Mouse (Mus musculus): ENCODE data around the gene Hist2h2bb.
"Not testable (repeated sequence)": the region's sequence is repeated elsewhere in the genome, so short reads cannot be mapped to it uniquely, and the experiment has no call there.

Gene Hist2h2bb

DNA sequence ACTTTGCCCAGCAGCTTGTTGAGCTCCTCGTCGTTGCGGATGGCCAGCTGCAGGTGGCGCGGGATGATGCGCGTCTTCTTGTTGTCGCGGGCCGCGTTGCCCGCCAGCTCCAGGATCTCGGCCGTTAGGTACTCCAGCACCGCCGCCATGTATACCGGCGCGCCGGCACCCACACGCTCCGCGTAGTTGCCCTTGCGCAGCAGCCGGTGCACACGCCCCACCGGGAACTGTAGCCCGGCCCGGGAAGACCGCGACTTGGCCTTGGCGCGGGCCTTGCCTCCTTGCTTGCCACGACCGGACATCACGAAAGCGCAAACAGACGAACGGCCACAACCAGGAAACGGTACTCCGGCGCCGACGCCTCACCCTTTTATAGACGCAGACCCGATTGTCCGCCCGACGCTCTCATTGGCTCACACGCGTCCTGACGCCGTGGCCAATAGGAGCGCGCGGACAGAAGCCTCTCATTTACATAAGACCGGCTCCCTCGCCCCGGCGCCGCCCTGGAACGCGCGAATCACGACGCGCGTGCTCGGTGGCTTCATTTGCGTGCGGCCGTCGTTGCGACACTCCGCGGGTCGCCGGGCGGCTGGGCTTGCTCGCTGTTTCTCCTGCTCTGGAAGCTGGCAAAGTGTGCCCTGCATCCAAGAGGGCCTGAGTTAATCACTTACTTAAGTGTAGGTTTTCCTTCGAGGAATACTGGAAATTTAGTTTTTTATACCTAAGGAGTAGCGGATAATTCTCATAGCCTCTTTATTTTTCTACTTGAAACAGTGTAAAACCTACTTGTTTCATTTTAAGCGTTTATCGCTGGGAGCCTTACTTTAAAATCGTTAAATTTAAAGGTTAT, 29.4 kb upstream of the Hist2h2bb start, which contains the start of gene Hist2h2aa2:
Hist2h2aa2 (minus strand) TSS at position 328 of the 850 bp plus-strand sequence.
- peak; percentile 48 for DNase-seq (ENCODE audit: low read depth, low spot score)

DNA sequence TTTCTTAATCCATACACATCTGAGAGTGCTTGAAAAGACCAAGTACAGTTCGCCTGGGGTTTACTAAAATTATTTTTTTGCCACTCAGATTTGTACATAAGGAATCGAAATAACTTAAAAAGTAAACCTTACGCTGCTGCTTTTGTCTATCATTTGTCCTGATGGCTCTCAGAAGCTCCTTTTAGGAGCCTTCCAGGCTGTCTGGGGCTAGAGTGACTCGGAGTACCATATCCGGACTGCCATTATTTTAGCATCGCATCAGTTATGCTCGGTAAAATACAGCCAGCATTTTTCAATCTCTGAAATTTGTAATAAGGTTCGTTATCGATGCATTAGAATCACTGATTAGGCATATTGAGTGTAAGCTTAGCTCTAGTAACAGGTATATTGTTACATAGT, 28.8 kb upstream of the Hist2h2bb start:
- DNase-seq (ENCODE audit: low read depth, low spot score), result no peak

DNA sequence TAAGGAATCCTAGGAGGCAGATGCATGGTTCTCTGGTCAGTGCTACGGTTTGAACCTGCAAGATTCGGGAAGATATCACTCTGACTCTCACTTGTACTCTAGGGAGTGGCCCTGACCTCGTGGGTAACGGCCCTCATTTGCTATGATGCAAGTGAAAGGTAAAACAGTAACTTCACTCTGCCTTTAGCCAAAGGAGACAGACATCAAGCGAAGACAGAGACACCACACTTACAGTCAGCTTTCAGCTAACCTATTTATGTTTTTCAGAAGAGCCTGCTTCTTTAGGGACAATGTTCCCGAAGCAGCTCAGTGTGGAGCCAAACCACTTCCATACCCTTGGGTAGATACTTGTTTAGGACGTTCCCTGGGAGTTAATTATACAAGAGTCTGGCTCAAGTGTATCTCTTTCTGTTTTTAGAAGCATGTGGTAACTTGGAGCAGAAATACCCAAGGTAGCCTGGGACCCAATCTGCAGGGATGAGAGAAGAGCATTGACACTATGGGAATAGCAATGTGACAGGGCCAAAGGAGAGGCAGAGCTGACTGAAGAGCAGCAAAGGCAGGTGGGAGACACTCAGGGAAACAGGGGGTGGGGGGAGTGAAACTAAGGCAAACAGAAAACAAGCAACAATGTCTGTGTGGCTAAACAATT, 25.5 kb upstream of the Hist2h2bb start:
- no peak for DNase-seq (ENCODE audit: low read depth, low spot score)

DNA sequence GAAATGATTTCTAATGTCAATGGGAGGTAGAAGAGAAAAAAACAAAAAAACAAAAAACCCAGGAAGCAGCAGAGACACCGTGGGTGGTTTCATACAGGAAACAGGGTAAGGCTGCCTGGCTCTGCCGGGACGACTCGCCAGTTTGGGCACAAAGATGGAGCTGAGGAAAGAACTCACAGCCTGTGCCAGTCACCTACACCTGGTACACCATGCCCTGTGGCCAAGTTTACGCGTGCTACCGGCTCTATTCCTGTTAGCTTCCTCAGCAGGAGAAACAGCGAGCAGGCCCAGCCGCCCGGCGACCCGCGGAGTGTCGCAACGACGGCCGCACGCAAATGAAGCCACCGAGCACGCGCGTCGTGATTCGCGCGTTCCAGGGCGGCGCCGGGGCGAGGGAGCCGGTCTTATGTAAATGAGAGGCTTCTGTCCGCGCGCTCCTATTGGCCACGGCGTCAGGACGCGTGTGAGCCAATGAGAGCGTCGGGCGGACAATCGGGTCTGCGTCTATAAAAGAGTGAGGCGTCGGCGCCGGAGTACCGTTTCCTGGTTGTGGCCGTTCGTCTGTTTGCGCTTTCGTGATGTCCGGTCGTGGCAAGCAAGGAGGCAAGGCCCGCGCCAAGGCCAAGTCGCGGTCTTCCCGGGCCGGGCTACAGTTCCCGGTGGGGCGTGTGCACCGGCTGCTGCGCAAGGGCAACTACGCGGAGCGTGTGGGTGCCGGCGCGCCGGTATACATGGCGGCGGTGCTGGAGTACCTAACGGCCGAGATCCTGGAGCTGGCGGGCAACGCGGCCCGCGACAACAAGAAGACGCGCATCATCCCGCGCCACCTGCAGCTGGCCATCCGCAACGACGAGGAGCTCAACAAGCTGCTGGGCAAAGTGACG, 24.3 kb upstream of the Hist2h2bb start, which contains the start of gene Hist2h2aa1:
Hist2h2aa1 (plus strand) TSS at position 495 of the 884 bp plus-strand sequence.
- peak; percentile 41 for DNase-seq (ENCODE audit: low read depth, low spot score)

DNA sequence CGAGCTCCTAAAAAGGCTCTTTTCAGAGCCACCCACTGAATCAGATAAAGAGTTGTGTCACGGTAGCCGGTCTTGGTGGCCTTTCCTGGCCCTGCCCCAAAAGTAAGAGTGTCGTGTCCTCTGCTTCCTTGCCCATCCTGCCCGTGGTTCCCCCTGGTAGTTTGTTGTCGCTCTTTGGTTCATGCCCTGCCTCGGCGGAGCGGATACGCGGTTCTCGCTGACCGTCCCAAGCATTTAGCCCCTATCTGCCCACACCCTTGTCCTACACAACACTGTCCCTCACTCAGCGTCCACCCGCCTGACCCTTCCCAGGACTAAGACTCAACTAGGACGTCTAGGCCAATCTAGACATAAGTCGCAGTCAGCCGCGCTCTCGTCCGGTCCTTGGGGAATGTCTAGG, 23.5 kb upstream of the Hist2h2bb start:
- not testable (repeated sequence) for DNase-seq (ENCODE audit: low read depth, low spot score)

- DNase-seq (ENCODE audit: low read depth, low spot score), result not testable (repeated sequence)
Observed at GRCm38 (mm10) chr3:96246427-96246856, 23.1 kb upstream of the Hist2h2bb start, which contains the start of gene Hist2h3c1. Gene Hist2h3c1, plus strand, starts transcription at chr3:96246685.

DNA sequence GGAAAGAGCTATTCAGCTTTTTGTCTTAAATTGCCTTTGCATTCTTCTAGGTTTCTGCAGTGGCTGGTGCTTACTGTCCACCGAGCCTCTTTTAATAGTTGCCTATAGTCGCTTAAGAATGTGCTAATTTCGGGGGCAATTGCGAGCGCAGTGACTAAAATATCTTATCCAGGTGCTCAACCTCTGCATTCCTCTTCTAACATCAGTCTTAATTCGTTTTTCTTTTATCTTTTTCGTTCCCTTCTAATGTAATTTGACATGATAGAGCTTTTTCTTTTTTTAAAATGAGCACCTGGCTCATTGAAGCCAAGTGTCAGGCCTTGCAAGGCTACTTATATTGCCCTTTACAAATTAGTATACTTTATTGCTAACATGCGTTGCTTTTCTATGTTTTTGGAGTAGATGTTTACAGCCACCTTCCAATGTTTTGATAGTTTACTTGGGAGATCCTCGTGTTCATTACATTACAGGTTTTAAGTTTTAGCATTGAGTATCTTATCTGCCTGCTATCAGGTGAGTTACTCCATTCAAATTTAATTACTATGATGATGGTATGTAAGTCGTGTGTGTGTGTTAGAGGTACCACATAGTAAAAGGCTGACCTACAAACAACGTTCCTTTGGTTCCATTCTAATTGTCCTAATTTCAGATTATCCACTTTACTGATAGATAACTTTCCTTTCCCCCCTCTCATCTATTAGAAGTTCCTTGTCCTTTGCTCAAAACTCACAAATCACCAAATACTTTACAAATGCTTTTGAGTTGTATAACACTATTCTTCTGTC, 22.0 kb upstream of the Hist2h2bb start:
- DNase-seq (ENCODE audit: low read depth, low spot score), result no peak

DNA sequence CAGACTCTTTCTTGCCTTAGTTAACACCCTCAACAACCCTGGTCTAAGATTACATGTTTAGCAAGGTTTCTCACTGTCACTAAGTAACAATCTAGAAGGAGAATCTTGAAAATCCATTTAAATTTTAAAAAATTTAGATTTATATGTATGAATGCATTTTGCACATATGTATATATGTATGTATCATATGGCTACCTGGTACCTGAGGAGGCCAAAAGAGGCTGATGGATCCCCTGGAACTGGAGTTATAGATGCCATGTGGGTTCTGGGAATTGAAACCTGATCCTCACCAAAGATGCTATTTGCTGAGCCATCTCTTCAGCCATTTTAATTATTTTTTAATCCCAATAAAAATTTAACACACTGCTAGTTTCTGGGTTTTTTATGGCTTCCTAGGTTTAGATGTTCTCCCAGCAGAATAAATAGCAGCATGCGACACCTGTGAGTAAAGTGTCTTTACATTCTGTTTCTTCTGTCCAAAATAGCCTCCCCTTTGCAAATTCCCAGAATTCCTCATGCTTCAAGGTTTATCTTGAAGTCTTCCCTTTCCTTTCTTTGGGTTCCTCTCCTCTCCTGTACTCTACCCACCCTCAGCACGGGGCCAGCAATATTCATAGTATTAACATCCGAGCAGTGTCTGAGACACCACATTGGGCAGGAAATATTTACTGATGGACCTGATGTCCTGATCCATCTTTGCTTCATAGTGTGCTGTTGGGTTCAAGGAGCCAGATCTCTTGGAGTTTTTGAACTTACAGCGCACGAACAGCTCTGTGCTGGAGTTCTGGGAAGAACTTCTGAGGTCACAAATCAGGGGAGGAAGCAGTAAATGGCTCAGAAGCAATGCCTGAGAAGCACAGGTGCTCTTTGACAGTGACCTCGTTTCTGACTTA, 21.2 kb upstream of the Hist2h2bb start:
- DNase-seq (ENCODE audit: low read depth, low spot score), result no peak

- no peak for DNase-seq (ENCODE audit: low read depth, low spot score)
Observed at GRCm38 (mm10) chr3:96249034-96249345, 20.6 kb upstream of the Hist2h2bb start.

- no peak for DNase-seq (ENCODE audit: low read depth, low spot score)
Observed at GRCm38 (mm10) chr3:96250890-96251289, 18.7 kb upstream of the Hist2h2bb start.

DNA sequence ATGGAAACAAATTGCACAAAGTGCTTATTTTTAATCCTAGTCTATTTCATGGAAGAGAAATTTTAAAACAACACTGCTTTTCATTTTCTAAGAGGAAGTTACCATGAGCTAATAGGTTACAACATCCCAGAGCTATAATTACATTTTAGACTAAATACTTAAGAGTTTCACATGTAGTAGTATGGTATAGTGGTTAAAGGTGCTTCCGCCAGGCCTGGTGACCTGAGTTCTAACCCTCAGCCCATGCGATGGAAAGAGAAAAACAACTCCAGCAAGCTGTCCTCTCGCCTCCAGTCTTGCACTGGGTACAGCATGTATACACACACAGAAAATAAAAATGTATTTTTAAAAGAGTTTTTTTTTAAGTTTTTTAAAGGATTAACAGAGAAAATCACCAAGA, 17.8 kb upstream of the Hist2h2bb start:
- DNase-seq (ENCODE audit: low read depth, low spot score), result no peak

DNA sequence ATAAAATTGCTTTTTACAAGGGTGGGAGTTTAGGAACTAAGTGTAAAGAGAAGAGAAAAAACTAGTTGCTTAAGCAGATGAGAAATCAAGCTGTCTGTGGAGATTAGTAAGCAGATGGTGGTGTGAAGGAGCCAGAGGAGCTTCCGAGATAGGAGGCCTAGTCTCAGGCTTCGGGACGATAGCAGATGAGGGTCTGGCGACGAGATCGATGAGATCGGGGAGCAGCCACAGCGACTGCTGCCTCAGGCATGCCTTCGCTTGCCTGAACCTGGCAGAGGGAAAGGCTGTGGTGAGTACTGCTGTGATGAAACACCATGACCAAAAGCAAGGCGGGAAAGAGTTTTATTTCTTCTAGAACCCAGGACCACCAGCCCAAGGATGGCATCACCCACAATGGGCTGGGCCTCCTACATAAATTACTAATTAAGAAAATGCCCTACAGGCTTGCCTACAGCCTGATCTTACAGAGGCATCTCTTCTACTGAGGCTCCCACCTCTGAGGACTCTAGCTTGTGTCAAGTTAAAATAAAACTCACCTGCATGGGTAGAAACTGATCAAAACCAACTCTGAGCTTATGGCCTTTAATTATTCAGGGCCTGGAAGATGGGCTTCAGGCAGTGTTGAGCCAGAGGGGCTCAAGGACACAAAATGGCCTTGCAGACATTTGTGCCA, 14.7 kb upstream of the Hist2h2bb start:
- DNase-seq (ENCODE audit: low read depth, low spot score), result peak; percentile 52

- no peak for DNase-seq (ENCODE audit: low read depth, low spot score)
Observed at GRCm38 (mm10) chr3:96255926-96256593, 13.5 kb upstream of the Hist2h2bb start.

DNA sequence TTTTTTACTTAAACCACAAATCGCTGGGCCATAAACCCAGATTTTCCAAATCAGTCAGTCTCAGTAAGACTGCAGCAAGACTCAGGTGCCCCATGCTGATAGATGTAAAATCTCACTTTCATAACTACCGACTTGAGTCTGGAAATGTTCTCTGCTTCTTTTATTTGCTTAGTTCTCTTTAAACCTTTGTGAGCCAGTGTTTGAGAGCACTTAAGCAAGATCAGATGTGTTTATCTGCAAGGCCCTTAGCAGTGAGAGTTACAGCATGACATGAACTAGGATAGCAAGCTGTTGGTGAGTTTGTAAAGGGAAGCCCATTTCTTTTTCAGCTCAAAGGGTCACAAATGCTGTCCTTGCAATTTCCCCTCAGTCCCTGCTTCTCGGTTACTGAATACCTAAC, 12.4 kb upstream of the Hist2h2bb start:
- no peak for DNase-seq (ENCODE audit: low read depth, low spot score)

- no peak for DNase-seq (ENCODE audit: low read depth, low spot score)
Observed at GRCm38 (mm10) chr3:96260220-96260619, 9.3 kb upstream of the Hist2h2bb start.

GRCm38 (mm10) chr3:96261623-96262022, 7.9 kb upstream of the Hist2h2bb start:
- no peak for DNase-seq (ENCODE audit: low read depth, low spot score)

DNA sequence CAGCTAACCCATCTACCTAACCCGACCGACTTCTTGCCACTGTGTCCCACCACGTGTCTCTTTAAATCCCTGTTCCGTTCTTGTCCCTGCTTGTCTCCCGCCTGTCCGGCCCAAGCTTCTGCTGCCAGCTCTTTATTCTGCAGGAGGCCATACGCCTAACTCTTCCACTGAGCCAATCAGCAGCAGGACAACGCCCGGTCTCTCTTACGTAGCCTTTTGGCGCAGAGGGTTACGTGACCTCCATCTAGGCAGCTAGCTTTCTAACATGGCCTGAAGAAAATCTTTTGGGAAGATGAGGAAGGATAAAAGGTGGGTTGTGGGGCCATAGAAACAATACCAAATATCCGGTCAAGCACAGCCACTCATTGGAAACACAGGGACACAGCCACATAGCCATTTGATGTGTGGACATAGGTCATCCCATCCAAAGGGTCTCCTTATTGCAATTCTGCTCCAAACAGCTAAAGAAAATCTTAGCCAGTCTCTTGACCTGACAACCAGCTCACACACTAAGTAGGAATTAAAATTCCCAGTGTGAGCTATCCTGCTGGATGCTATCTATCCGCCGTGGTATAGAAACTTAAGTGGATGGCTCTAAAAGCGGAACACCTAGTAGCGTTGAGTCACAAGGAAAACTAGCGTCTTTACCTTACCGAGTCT, 7.2 kb upstream of the Hist2h2bb start:
- DNase-seq (ENCODE audit: low read depth, low spot score), result peak; percentile 38

- peak; percentile 86 for DNase-seq (ENCODE audit: low read depth, low spot score)
Observed at GRCm38 (mm10) chr3:96262979-96263550, 6.5 kb upstream of the Hist2h2bb start, which contains the start of gene Hist2h4. Gene Hist2h4, minus strand, starts transcription at chr3:96263311.

Data from retina, postnatal 7 days (tissue).